Mouse (Mus musculus): ENCODE results near the gene 5730455P16Rik.
A peak's percentile ranks its signal among the peaks of the same experiment; 100 is the strongest.
"Not testable (repeated sequence)": the region's sequence is repeated elsewhere in the genome, so short reads cannot be mapped to it uniquely, and the experiment has no call there.

5730455P16Rik gene

GRCm38 (mm10) chr11:80378452-80379068 lies 726 bp upstream of the 5730455P16Rik start:
- DNase-seq = not testable (repeated sequence)

DNA sequence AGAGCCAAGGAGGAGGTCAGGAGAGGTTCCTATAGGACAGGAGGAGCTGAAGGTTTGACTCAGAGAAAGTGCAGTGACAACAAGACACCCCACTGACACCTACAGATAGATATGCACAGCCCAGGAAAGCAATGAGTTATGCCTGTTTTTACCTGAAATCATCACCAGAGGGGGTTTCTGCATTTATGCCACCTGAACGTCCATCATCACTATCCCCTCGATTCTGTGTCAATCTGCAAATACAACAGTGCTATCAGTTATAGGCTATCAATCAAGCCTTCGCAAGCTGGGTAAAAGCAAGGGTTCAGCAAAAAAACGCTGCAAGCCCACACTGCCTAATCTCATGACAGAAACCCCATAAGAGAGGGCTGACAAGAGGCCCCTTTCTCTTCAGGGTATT lies 1.2 kb downstream of the 5730455P16Rik start:
- DNase-seq = no peak

- DNase-seq = no peak
Observed at GRCm38 (mm10) chr11:80368949-80369348, 8.9 kb downstream of the 5730455P16Rik start.

DNA sequence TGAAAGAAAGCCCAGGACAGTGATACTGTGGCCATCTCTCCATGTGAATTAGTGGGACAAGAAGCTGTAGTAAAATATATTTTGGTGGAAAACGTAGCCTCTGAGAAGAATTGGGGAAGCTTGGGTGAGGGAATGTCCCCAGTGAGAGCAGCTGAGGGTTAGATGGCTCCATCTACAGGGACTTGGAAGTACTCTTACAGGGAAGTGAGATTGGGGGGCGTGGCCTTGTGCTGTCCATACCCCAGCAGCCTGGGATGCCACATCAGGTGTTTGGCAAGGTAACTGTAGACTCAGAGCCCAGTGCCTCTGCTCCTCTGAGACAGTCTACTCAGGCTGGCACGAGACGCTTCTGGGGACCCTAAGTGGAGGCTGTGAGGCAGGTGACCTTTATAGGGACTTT lies 23.0 kb downstream of the 5730455P16Rik start:
- peak; percentile 15 for DNase-seq

DNA sequence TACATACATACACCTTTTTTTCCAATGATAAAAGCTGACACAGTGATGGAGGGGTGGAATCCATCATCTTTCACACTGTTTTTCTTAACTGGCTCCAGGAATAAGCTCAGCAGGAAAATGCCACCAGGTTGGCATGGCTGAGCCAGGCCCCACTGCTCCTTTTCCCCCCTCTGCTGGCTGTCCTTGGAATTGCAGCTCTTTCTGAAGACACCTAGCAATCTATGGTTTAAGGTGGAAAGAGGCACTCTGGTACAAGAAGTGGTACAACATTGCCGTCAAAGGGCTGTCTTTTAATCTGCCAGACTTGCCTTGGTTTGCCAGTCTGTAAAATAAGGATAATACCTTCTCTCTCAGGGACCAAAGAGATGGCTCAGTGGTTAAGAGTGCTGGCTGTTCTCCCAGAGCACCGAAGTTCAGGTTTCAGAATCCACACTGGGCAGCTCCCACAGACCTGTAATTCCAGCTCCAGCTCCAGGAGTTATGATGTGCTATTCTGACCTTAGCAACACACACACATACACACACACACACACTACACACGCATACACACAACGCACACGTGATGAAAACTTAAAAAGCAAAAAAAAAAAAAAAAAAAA lies 25.9 kb downstream of the 5730455P16Rik start:
- peak; percentile 82 for DNase-seq

GRCm38 (mm10) chr11:80342482-80342881 lies 35.4 kb downstream of the 5730455P16Rik start:
- DNase-seq = no peak

DNA sequence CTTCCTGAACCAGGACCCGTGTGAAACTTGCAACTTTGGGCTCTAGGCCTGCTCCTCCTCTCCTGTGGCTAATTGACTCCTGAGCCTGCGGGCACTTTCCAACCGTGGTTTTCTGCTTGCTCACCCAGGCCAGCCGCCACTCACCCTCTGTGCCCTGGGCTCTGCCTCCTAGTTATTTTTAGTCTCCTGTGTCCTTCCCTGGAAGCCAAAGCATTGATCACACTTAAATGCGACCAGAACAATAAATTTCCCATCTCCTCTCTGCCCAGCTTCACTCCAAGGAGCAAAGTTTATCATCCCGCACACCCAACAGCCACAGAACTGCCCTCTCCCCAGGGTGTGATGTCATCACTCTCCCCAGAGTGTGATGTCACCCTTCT lies 41.5 kb downstream of the 5730455P16Rik start:
- DNase-seq = no peak

DNA sequence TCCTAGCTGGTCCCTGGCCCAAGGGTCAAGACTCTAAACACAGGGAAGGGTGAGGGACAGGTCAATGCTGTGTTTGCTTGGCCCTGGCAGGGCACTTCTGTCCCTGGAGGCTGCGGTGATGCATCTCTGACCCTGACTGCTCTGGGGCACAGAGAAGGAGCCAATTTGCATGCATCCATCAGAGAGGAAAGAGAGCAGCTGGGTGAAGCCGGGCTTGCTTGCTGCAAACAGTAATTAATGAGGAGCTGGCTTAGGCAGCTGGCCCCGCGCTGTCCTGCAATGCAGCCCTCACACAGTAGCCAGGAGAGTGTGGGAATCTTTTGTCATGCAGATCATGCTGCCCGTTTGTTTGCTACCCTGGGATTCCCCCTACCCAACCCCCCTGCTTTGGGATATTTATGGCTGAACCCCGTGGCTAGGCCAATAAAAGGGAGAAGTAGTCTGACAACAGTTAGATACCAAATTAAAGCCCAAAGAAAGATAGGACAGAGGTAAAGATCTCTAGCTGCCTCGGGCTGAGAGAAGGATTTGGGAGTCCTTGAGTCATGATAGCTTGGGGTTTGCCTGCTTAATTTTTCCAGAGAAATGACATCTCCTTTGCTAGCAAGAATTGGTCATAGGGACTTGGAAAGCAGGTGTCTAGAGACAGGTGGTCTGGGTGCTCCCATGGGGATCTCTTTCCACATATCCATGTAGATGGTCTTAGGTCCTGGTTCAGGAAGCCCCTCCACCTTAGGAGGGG lies 42.1 kb downstream of the 5730455P16Rik start:
- no peak for DNase-seq

GRCm38 (mm10) chr11:80332709-80333400 lies 45.0 kb downstream of the 5730455P16Rik start:
- DNase-seq = no peak

DNA sequence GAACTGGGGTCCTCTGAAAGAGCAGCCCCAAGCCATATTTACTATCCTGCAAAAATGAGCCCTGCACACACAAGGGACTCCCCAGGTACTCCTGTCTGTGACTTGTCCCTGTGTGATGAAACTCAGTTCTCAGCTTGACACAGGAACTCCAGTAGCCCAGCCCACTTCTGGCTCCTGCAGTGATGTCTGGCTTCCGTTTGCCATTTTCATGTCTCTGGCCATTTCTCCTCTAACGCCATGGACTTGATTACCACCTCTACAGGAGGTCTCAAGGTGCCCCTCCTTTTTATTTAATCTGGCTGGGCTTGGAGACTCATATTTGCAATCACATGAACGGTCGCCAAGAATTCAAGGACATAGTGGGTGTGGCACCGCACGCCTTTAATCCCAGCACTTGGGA lies 53.2 kb downstream of the 5730455P16Rik start:
- no peak for DNase-seq

DNA sequence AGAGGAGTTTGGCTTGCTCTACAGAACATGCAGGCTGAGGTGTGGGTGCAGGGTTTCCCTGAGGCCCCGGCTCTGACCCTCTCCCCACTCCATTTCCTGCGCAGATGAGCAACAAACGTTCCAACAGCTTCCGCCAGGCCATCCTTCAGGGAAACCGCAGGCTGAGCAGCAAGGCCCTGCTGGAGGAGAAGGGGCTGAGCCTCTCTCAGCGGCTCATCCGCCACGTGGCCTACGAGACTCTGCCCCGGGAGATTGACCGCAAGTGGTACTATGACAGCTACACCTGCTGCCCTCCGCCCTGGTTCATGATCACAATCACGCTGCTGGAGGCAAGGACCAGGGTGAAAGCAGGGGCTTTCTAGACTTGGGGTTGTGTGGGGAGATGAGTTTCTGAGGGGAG lies 54.6 kb downstream of the 5730455P16Rik start:
- DNase-seq = no peak

- DNase-seq = no peak
Observed at GRCm38 (mm10) chr11:80315743-80316639, 61.8 kb downstream of the 5730455P16Rik start.

GRCm38 (mm10) chr11:80313944-80314343 lies 63.9 kb downstream of the 5730455P16Rik start:
- no peak for DNase-seq

GRCm38 (mm10) chr11:80313462-80313861 lies 64.4 kb downstream of the 5730455P16Rik start:
- DNase-seq = no peak

DNA sequence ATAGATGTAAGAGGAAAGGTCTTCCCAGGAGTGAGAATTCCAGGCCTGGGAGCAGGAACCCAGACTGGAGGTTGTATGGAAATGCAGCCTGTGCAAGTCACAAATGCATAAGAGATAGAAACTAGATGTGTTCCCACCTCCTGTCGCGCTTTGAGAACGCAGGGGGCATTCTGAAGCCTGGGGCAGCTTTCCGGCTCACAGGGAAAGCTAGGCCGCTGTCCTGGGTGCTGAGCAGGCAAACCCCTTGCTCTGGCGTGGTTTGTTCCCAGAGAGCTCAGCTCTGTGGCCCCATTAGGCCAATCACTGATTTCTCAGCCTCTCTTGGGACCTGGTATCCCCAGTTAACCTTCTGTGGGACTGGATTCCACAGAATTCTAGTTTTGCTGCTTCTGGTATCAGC lies 65.3 kb downstream of the 5730455P16Rik start:
- DNase-seq = peak; percentile 7

- no peak for DNase-seq
Observed at GRCm38 (mm10) chr11:80312049-80312448, 65.8 kb downstream of the 5730455P16Rik start.

GRCm38 (mm10) chr11:80311271-80311670 lies 66.6 kb downstream of the 5730455P16Rik start:
- no peak for DNase-seq

All from kidney, adult 9 months (tissue).